Mouse (Mus musculus) forebrain, embryonic 12.5 days (tissue): ENCODE measurements around the gene Synpo2l. TPM values are rescaled to one million over a fixed set of nuclear protein-coding genes. Genes with fewer than 3 reads are reported as not detected.
"Not testable (repeated sequence)": the region's sequence is repeated elsewhere in the genome, so short reads cannot be mapped to it uniquely, and the experiment has no call there.

Experiments
- ATAC-seq: fragments of 200-750 bp; cut with Nextera tagmentation; 2 replicates; pipeline ENCODE4 v1.8.0; 2017; ENCODE audit warnings: moderate TSS enrichment; ENCODE audit not compliant: low FRiP score
- H3K27ac ChIP-seq: fragments of 300-500 bp; sonication (generic); 2 replicates; pipeline ENCODE4 v1.5.1; 2016; ENCODE audit warnings: mild to moderate bottlenecking
- H3K27me3 ChIP-seq: fragments of 300-500 bp; sonication (generic); 2 replicates; pipeline ENCODE4 v1.6.1; 2016; ENCODE audit warnings: mild to moderate bottlenecking
- H3K36me3 ChIP-seq: fragments of 300-500 bp; sonication (generic); replicated peaks from 2 replicates; pipeline ENCODE4 v1.6.1; 2016; ENCODE audit warnings: mild to moderate bottlenecking
- H3K4me1 ChIP-seq: fragments of 300-500 bp; sonication (generic); 2 replicates; pipeline ENCODE4 v1.6.1; 2016
- H3K4me2 ChIP-seq: fragments of 300-500 bp; sonication (generic); 2 replicates; pipeline ENCODE4 v1.6.1; 2016; ENCODE audit warnings: mild to moderate bottlenecking, moderate library complexity
- H3K4me3 ChIP-seq: fragments of 300-500 bp; sonication (generic); replicated peaks from 2 replicates; pipeline ENCODE4 v1.5.1; 2016; ENCODE audit warnings: mild to moderate bottlenecking
- H3K9ac ChIP-seq: fragments of 300-500 bp; sonication (generic); 2 replicates; pipeline ENCODE4 v1.6.1; 2016; ENCODE audit warnings: mild to moderate bottlenecking
- H3K9me3 ChIP-seq: fragments of 300-500 bp; sonication (generic); 2 replicates; pipeline ENCODE4 v1.6.1; 2016
- WGBS: fragments of 180-500 bp; shearing (Covaris S2); methylation state at CpG from one replicate; pipeline ENCODE4 v1.1.7; 2016; 5-methylcytosine and 5-hydroxymethylcytosine counted together
- polyA plus RNA-seq: library from polyadenylated mRNA; unstranded; fragments of >200 nt; fragmentation: Nextera tagmentation; extraction: Ambion mirVana; gene quantifications from 2 replicates; pipeline ENCODE4 v1.2.1, GENCODE M21; 2016

Gene Synpo2l
- polyA plus RNA-seq, 1 experiment from 2014 or later, result 0.24 TPM

GRCm38 (mm10) chr14:20636968-20637367 is 31.2 kb downstream of the Synpo2l start:
- not testable (repeated sequence) for H3K9ac ChIP-seq, H3K9me3 ChIP-seq, H3K36me3 ChIP-seq, H3K4me2 ChIP-seq, ATAC-seq, H3K27ac ChIP-seq, H3K27me3 ChIP-seq, H3K4me3 ChIP-seq
- 95% methylated on average over 3 of the region's 3 CpGs for WGBS
- peaks cover 12% of the 10 kb centered on the region for H3K4me1 ChIP-seq

- ATAC-seq, result no peak
- Histone ChIP-seq H3K27ac (no peak overlapping the region), H3K9me3 (no peaks in the 10 kb centered on the region), H3K27me3 (no peaks in the 10 kb centered on the region), H3K4me2 (no peak overlapping the region), H3K4me1 (peaks cover 6% of the 10 kb centered on the region), H3K4me3 (no peak overlapping the region), H3K36me3 (no peaks in the 10 kb centered on the region), H3K9ac (no peak overlapping the region)
- WGBS, result 88% methylated on average over 2 of the region's 2 CpGs
These were observed 32.6 kb downstream of the Synpo2l start for GRCm38 (mm10) chr14:20635546-20635945.

GRCm38 (mm10) chr14:20631253-20631652 is 36.9 kb downstream of the Synpo2l start:
- Histone ChIP-seq H3K27me3 (no peaks in the 10 kb centered on the region), H3K4me2 (no peak overlapping the region), H3K27ac (no peak overlapping the region), H3K9me3 (no peaks in the 10 kb centered on the region), H3K4me1 (no peaks in the 10 kb centered on the region), H3K9ac (no peak overlapping the region), H3K36me3 (no peaks in the 10 kb centered on the region), H3K4me3 (no peak overlapping the region)
- 75% methylated on average over 4 of the region's 4 CpGs for WGBS
- no peak for ATAC-seq

GRCm38 (mm10) chr14:20626971-20627370 is 41.2 kb downstream of the Synpo2l start:
- ATAC-seq, result no peak
- Histone ChIP-seq H3K9ac (no peak overlapping the region), H3K4me1 (no peaks in the 10 kb centered on the region), H3K4me3 (no peak overlapping the region), H3K36me3 (no peaks in the 10 kb centered on the region), H3K27me3 (no peaks in the 10 kb centered on the region), H3K4me2 (no peak overlapping the region), H3K9me3 (no peaks in the 10 kb centered on the region), H3K27ac (no peak overlapping the region)
- 83% methylated on average over 3 of the region's 3 CpGs for WGBS

- no peaks in the 10 kb centered on the region for H3K4me1 ChIP-seq
- H3K9ac ChIP-seq, result no peak overlapping the region
- no peaks in the 10 kb centered on the region for H3K9me3 ChIP-seq
- H3K4me3 ChIP-seq, result no peak overlapping the region
- no peaks in the 10 kb centered on the region for H3K27me3 ChIP-seq
- 78% methylated on average over 2 of the region's 2 CpGs for WGBS
- H3K36me3 ChIP-seq, result no peaks in the 10 kb centered on the region
- H3K4me2 ChIP-seq, result no peak overlapping the region
- ATAC-seq, result no peak
- no peak overlapping the region for H3K27ac ChIP-seq
These were observed 41.7 kb downstream of the Synpo2l start for GRCm38 (mm10) chr14:20626447-20626846.

GRCm38 (mm10) chr14:20622907-20623306 is 45.2 kb downstream of the Synpo2l start:
- H3K36me3 ChIP-seq, result no peaks in the 10 kb centered on the region
- H3K9me3 ChIP-seq, result no peaks in the 10 kb centered on the region
- no peak overlapping the region for H3K27ac ChIP-seq
- 91% methylated on average over 3 of the region's 3 CpGs for WGBS
- no peaks in the 10 kb centered on the region for H3K27me3 ChIP-seq
- no peak overlapping the region for H3K4me3 ChIP-seq
- no peaks in the 10 kb centered on the region for H3K4me1 ChIP-seq
- H3K4me2 ChIP-seq, result no peak overlapping the region
- no peak overlapping the region for H3K9ac ChIP-seq
- no peak for ATAC-seq

GRCm38 (mm10) chr14:20622412-20622811 is 45.7 kb downstream of the Synpo2l start:
- Histone ChIP-seq H3K9me3 (no peaks in the 10 kb centered on the region), H3K27ac (no peak overlapping the region), H3K4me3 (no peak overlapping the region), H3K4me2 (no peak overlapping the region), H3K9ac (no peak overlapping the region), H3K4me1 (no peaks in the 10 kb centered on the region), H3K36me3 (no peaks in the 10 kb centered on the region), H3K27me3 (no peaks in the 10 kb centered on the region)
- 86% methylated on average over 2 of the region's 2 CpGs for WGBS
- ATAC-seq, result no peak

GRCm38 (mm10) chr14:20621903-20622302 is 46.3 kb downstream of the Synpo2l start:
- H3K4me3 ChIP-seq, result no peak overlapping the region
- no peak overlapping the region for H3K9ac ChIP-seq
- H3K9me3 ChIP-seq, result no peaks in the 10 kb centered on the region
- no peak overlapping the region for H3K27ac ChIP-seq
- no peak for ATAC-seq
- H3K4me2 ChIP-seq, result no peak overlapping the region
- no peaks in the 10 kb centered on the region for H3K27me3 ChIP-seq
- no peaks in the 10 kb centered on the region for H3K36me3 ChIP-seq
- WGBS, result 91% methylated on average over 2 of the region's 2 CpGs
- 0 out of 2 replicates have a peak, but pooled peaks cover 1% of the 10 kb centered on the region for H3K4me1 ChIP-seq

- Histone ChIP-seq H3K9ac (no peak overlapping the region), H3K4me1 (0 out of 2 replicates have a peak, but pooled peaks cover 6% of the 10 kb centered on the region), H3K36me3 (no peaks in the 10 kb centered on the region), H3K4me3 (no peak overlapping the region), H3K9me3 (no peaks in the 10 kb centered on the region), H3K4me2 (no peak overlapping the region), H3K27me3 (no peaks in the 10 kb centered on the region), H3K27ac (no peak overlapping the region)
- no peak for ATAC-seq
These were observed 49.0 kb downstream of the Synpo2l start for GRCm38 (mm10) chr14:20619131-20619530.

GRCm38 (mm10) chr14:20618211-20618610 is 49.9 kb downstream of the Synpo2l start:
- Histone ChIP-seq H3K4me3 (no peak overlapping the region), H3K9ac (no peak overlapping the region), H3K4me2 (no peak overlapping the region), H3K27ac (no peak overlapping the region), H3K4me1 (0 out of 2 replicates have a peak, but pooled peaks cover 6% of the 10 kb centered on the region), H3K36me3 (no peaks in the 10 kb centered on the region), H3K27me3 (no peaks in the 10 kb centered on the region), H3K9me3 (no peaks in the 10 kb centered on the region)
- 85% methylated on average over 5 of the region's 5 CpGs for WGBS
- no peak for ATAC-seq

GRCm38 (mm10) chr14:20616421-20616820 is 51.7 kb downstream of the Synpo2l start:
- no peak overlapping the region for H3K4me3 ChIP-seq
- H3K9me3 ChIP-seq, result no peaks in the 10 kb centered on the region
- no peak overlapping the region for H3K27ac ChIP-seq
- H3K27me3 ChIP-seq, result no peaks in the 10 kb centered on the region
- ATAC-seq, result no peak
- H3K4me1 ChIP-seq, result 0 out of 2 replicates have a peak, but pooled peaks cover 6% of the 10 kb centered on the region
- H3K9ac ChIP-seq, result no peak overlapping the region
- no peaks in the 10 kb centered on the region for H3K36me3 ChIP-seq
- no peak overlapping the region for H3K4me2 ChIP-seq
- 30% methylated on average over 2 of the region's 2 CpGs for WGBS

- 100% methylated on average over 2 of the region's 2 CpGs for WGBS
- Histone ChIP-seq H3K36me3 (no peaks in the 10 kb centered on the region), H3K9ac (no peak overlapping the region), H3K4me1 (0 out of 2 replicates have a peak, but pooled peaks cover 6% of the 10 kb centered on the region), H3K27me3 (no peaks in the 10 kb centered on the region), H3K9me3 (no peaks in the 10 kb centered on the region), H3K27ac (no peak overlapping the region), H3K4me3 (no peak overlapping the region), H3K4me2 (no peak overlapping the region)
- no peak for ATAC-seq
These were observed 53.1 kb downstream of the Synpo2l start for GRCm38 (mm10) chr14:20615075-20615474.

- no peak overlapping the region for H3K9ac ChIP-seq
- H3K9me3 ChIP-seq, result no peaks in the 10 kb centered on the region
- H3K27ac ChIP-seq, result no peak overlapping the region
- H3K4me3 ChIP-seq, result no peak overlapping the region
- H3K4me2 ChIP-seq, result no peak overlapping the region
- H3K36me3 ChIP-seq, result no peaks in the 10 kb centered on the region
- ATAC-seq, result no peak
- 97% methylated on average over 1 of the region's 1 CpGs for WGBS
- H3K4me1 ChIP-seq, result 0 out of 2 replicates have a peak, but pooled peaks cover 6% of the 10 kb centered on the region
- H3K27me3 ChIP-seq, result no peaks in the 10 kb centered on the region
These were observed 55.3 kb downstream of the Synpo2l start for GRCm38 (mm10) chr14:20612820-20613219.
